Mouse (Mus musculus): Measurements from ENCODE around the gene Pex13. TPM values are rescaled to one million over a fixed set of nuclear protein-coding genes. Genes with fewer than 3 reads are reported as not detected.

The Pex13 gene
- polyA plus RNA-seq, 1 experiment from 2014 or later: 48.0 TPM

- Histone ChIP-seq H3K27ac (replicated peaks; ENCODE audit: low read depth, low read length) (peak overlapping the region; percentile 74), H3K4me1 (ENCODE audit: control insufficient read depth, insufficient read depth, low read length) (no peaks in the 10 kb centered on the region), H3K4me3 (ENCODE audit: low read depth, low read length) (peak overlapping the region; percentile 88), H3K9ac (replicated peaks; ENCODE audit: low read length) (peak overlapping the region; percentile 91), H3K27me3 (ENCODE audit: control insufficient read depth, insufficient read depth, low read length) (no peaks in the 10 kb centered on the region), H3K9me3 (replicated peaks; ENCODE audit: control insufficient read depth, low read length) (no peaks in the 10 kb centered on the region), H3K36me3 (replicated peaks; ENCODE audit: control insufficient read depth, insufficient read depth, low read depth, low read length) (no peaks in the 10 kb centered on the region), H3K4me2 (ENCODE audit: low read depth, low read length) (peak overlapping the region; percentile 37)
- WGBS: 8% methylated on average over 5 of the region's 5 CpGs
- DNase-seq (ENCODE audit: low spot score) (peak; percentile 14), ATAC-seq (replicated peaks; ENCODE audit: insufficient number of reproducible peaks, low FRiP score, low TSS enrichment, low read depth) (no peak; the same call in 1 of the 2 replicates)
These were observed 767 bp upstream of the Pex13 start for GRCm38 (mm10) chr11:23666526-23666925.

- H3K4me1 ChIP-seq (ENCODE audit: control insufficient read depth, insufficient read depth, low read length): no peaks in the 10 kb centered on the region
- H3K27me3 ChIP-seq (ENCODE audit: control insufficient read depth, insufficient read depth, low read length): no peaks in the 10 kb centered on the region
- under 1% methylated on average over 39 of the region's 40 CpGs for WGBS
- peak within 1 kb of the TSS; percentile 91 for H3K9ac ChIP-seq (replicated peaks; ENCODE audit: low read length)
- DNase-seq (ENCODE audit: low spot score): no peak
- peak within 1 kb of the TSS; percentile 37 for H3K4me2 ChIP-seq (ENCODE audit: low read depth, low read length)
- H3K36me3 ChIP-seq (replicated peaks; ENCODE audit: control insufficient read depth, insufficient read depth, low read depth, low read length): no peaks in the 10 kb centered on the region
- peak within 1 kb of the TSS; percentile 74 for H3K27ac ChIP-seq (replicated peaks; ENCODE audit: low read depth, low read length)
- peak within 1 kb of the TSS; percentile 88 for H3K4me3 ChIP-seq (ENCODE audit: low read depth, low read length)
- ATAC-seq (replicated peaks; ENCODE audit: insufficient number of reproducible peaks, low FRiP score, low TSS enrichment, low read depth): peak; percentile 70
- no peaks in the 10 kb centered on the region for H3K9me3 ChIP-seq (replicated peaks; ENCODE audit: control insufficient read depth, low read length)
These were observed 410 bp downstream of the Pex13 start, which contains the start of gene Pus10 for GRCm38 (mm10) chr11:23665311-23665786. Pus10 (plus strand) TSS chr11:23665674.

GRCm38 (mm10) chr11:23664232-23664631, 1.5 kb downstream of the Pex13 start:
- H3K9me3 ChIP-seq (replicated peaks; ENCODE audit: control insufficient read depth, low read length): no peaks in the 10 kb centered on the region
- H3K4me3 ChIP-seq (ENCODE audit: low read depth, low read length): no peak overlapping the region
- H3K4me1 ChIP-seq (ENCODE audit: control insufficient read depth, insufficient read depth, low read length): no peaks in the 10 kb centered on the region
- no peak overlapping the region for H3K27ac ChIP-seq (replicated peaks; ENCODE audit: low read depth, low read length)
- DNase-seq (ENCODE audit: low spot score) (no peak), ATAC-seq (replicated peaks; ENCODE audit: insufficient number of reproducible peaks, low FRiP score, low TSS enrichment, low read depth) (no peak)
- no peak overlapping the region for H3K9ac ChIP-seq (replicated peaks; ENCODE audit: low read length)
- H3K4me2 ChIP-seq (ENCODE audit: low read depth, low read length): no peak overlapping the region
- no peaks in the 10 kb centered on the region for H3K36me3 ChIP-seq (replicated peaks; ENCODE audit: control insufficient read depth, insufficient read depth, low read depth, low read length)
- H3K27me3 ChIP-seq (ENCODE audit: control insufficient read depth, insufficient read depth, low read length): no peaks in the 10 kb centered on the region

- Histone ChIP-seq H3K9me3 (replicated peaks; ENCODE audit: control insufficient read depth, low read length) (no peaks in the 10 kb centered on the region), H3K36me3 (replicated peaks; ENCODE audit: control insufficient read depth, insufficient read depth, low read depth, low read length) (no peaks in the 10 kb centered on the region), H3K9ac (replicated peaks; ENCODE audit: low read length) (no peak overlapping the region), H3K27me3 (ENCODE audit: control insufficient read depth, insufficient read depth, low read length) (no peaks in the 10 kb centered on the region), H3K4me2 (ENCODE audit: low read depth, low read length) (no peak overlapping the region), H3K4me1 (ENCODE audit: control insufficient read depth, insufficient read depth, low read length) (no peaks in the 10 kb centered on the region), H3K4me3 (ENCODE audit: low read depth, low read length) (no peak overlapping the region), H3K27ac (replicated peaks; ENCODE audit: low read depth, low read length) (no peak overlapping the region)
- ATAC-seq (replicated peaks; ENCODE audit: insufficient number of reproducible peaks, low FRiP score, low TSS enrichment, low read depth) (no peak), DNase-seq (ENCODE audit: low spot score) (no peak)
- 90% methylated on average over 2 of the region's 2 CpGs for WGBS
These were observed 8.0 kb downstream of the Pex13 start for GRCm38 (mm10) chr11:23657791-23658190.

- no peaks in the 10 kb centered on the region for H3K4me1 ChIP-seq (ENCODE audit: control insufficient read depth, insufficient read depth, low read length)
- no peak for DNase-seq (ENCODE audit: low spot score)
- WGBS: 72% methylated on average over 3 of the region's 3 CpGs
- H3K9me3 ChIP-seq (replicated peaks; ENCODE audit: control insufficient read depth, low read length): no peaks in the 10 kb centered on the region
- no peak overlapping the region for H3K4me3 ChIP-seq (ENCODE audit: low read depth, low read length)
- no peaks in the 10 kb centered on the region for H3K27me3 ChIP-seq (ENCODE audit: control insufficient read depth, insufficient read depth, low read length)
- no peak for ATAC-seq (replicated peaks; ENCODE audit: insufficient number of reproducible peaks, low FRiP score, low TSS enrichment, low read depth)
- no peak overlapping the region for H3K9ac ChIP-seq (replicated peaks; ENCODE audit: low read length)
- H3K27ac ChIP-seq (replicated peaks; ENCODE audit: low read depth, low read length): no peak overlapping the region
- H3K36me3 ChIP-seq (replicated peaks; ENCODE audit: control insufficient read depth, insufficient read depth, low read depth, low read length): no peaks in the 10 kb centered on the region
- no peak overlapping the region for H3K4me2 ChIP-seq (ENCODE audit: low read depth, low read length)
These were observed 12.1 kb downstream of the Pex13 start for GRCm38 (mm10) chr11:23653666-23654065.

- 89% methylated on average over 3 of the region's 3 CpGs for WGBS
- DNase-seq (ENCODE audit: low spot score) (no peak), ATAC-seq (replicated peaks; ENCODE audit: insufficient number of reproducible peaks, low FRiP score, low TSS enrichment, low read depth) (no peak)
- H3K9ac ChIP-seq (replicated peaks; ENCODE audit: low read length): no peak overlapping the region
- H3K4me2 ChIP-seq (ENCODE audit: low read depth, low read length): no peak overlapping the region
- no peak overlapping the region for H3K4me3 ChIP-seq (ENCODE audit: low read depth, low read length)
- no peak overlapping the region for H3K27ac ChIP-seq (replicated peaks; ENCODE audit: low read depth, low read length)
- no peaks in the 10 kb centered on the region for H3K9me3 ChIP-seq (replicated peaks; ENCODE audit: control insufficient read depth, low read length)
- no peaks in the 10 kb centered on the region for H3K27me3 ChIP-seq (ENCODE audit: control insufficient read depth, insufficient read depth, low read length)
- H3K4me1 ChIP-seq (ENCODE audit: control insufficient read depth, insufficient read depth, low read length): no peaks in the 10 kb centered on the region
- H3K36me3 ChIP-seq (replicated peaks; ENCODE audit: control insufficient read depth, insufficient read depth, low read depth, low read length): no peaks in the 10 kb centered on the region
These were observed 17.9 kb downstream of the Pex13 start for GRCm38 (mm10) chr11:23647835-23648234.

GRCm38 (mm10) chr11:23647431-23647830, 18.3 kb downstream of the Pex13 start:
- no peaks in the 10 kb centered on the region for H3K27me3 ChIP-seq (ENCODE audit: control insufficient read depth, insufficient read depth, low read length)
- no peaks in the 10 kb centered on the region for H3K36me3 ChIP-seq (replicated peaks; ENCODE audit: control insufficient read depth, insufficient read depth, low read depth, low read length)
- no peak overlapping the region for H3K4me3 ChIP-seq (ENCODE audit: low read depth, low read length)
- no peak for ATAC-seq (replicated peaks; ENCODE audit: insufficient number of reproducible peaks, low FRiP score, low TSS enrichment, low read depth)
- H3K27ac ChIP-seq (replicated peaks; ENCODE audit: low read depth, low read length): no peak overlapping the region
- no peaks in the 10 kb centered on the region for H3K9me3 ChIP-seq (replicated peaks; ENCODE audit: control insufficient read depth, low read length)
- DNase-seq (ENCODE audit: low spot score): no peak
- no peaks in the 10 kb centered on the region for H3K4me1 ChIP-seq (ENCODE audit: control insufficient read depth, insufficient read depth, low read length)
- no peak overlapping the region for H3K9ac ChIP-seq (replicated peaks; ENCODE audit: low read length)
- no peak overlapping the region for H3K4me2 ChIP-seq (ENCODE audit: low read depth, low read length)

- Histone ChIP-seq H3K27ac (replicated peaks; ENCODE audit: low read depth, low read length) (no peak overlapping the region), H3K36me3 (replicated peaks; ENCODE audit: control insufficient read depth, insufficient read depth, low read depth, low read length) (no peaks in the 10 kb centered on the region), H3K9ac (replicated peaks; ENCODE audit: low read length) (no peak overlapping the region), H3K9me3 (replicated peaks; ENCODE audit: control insufficient read depth, low read length) (no peaks in the 10 kb centered on the region), H3K4me3 (ENCODE audit: low read depth, low read length) (no peak overlapping the region), H3K4me2 (ENCODE audit: low read depth, low read length) (no peak overlapping the region), H3K4me1 (ENCODE audit: control insufficient read depth, insufficient read depth, low read length) (no peaks in the 10 kb centered on the region), H3K27me3 (ENCODE audit: control insufficient read depth, insufficient read depth, low read length) (no peaks in the 10 kb centered on the region)
- DNase-seq (ENCODE audit: low spot score) (no peak), ATAC-seq (replicated peaks; ENCODE audit: insufficient number of reproducible peaks, low FRiP score, low TSS enrichment, low read depth) (no peak)
- WGBS: 81% methylated on average over 8 of the region's 8 CpGs
These were observed 31.2 kb downstream of the Pex13 start for GRCm38 (mm10) chr11:23634573-23634972.
